Mouse (Mus musculus): ENCODE measurements around the gene Tlr4. TPM values are rescaled to one million over a fixed set of nuclear protein-coding genes. Genes with fewer than 3 reads are reported as not detected.

Tlr4 gene
- polyA plus RNA-seq (2015; fragmentation: Nextera tagmentation; extraction: Ambion mirVana) = 2.5 and 2.8 TPM in 2 replicates

DNA sequence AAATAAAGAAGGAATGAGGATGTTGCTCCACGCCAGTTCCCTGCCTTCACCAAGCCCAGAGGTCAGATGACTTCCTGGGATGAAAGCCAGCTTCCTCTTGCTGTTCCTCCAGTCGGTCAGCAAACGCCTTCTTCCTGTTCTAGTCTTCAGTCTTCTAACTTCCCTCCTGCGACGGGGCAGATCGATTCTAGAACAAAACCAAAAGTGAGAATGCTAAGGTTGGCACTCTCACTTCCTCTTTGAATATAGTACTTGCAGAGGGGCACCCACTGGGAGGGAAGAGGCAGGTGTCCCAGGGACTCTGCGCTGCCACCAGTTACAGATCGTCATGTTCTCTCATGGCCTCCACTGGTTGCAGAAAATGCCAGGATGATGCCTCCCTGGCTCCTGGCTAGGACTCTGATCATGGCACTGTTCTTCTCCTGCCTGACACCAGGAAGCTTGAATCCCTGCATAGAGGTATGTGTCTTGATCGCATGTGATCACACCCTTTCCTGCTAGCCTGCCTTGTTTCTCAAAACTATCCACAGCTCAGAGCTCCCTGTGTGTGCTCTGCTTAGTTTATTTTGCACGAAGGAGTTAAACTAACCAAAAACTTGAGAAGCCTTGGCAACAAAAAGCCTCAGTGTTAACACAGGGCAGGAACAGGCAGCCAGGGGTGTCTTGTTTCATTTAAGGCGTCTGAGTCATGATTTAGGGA lies at the start of gene Tlr4:
Gene Tlr4 (plus strand): TSS at position 122 of the 700 bp plus-strand sequence.
- Histone ChIP-seq H3K4me3 (ENCODE audit: low read depth, low read length) (peak within 1 kb of the TSS; percentile 39), H3K4me2 (ENCODE audit: low read depth, low read length) (no peak within 1 kb of the TSS), H3K9ac (ENCODE audit: low read depth, low read length) (no peak within 1 kb of the TSS), H3K9me3 (replicated peaks; ENCODE audit: control insufficient read depth, low read length) (no peaks in the 10 kb centered on the region), H3K27ac (ENCODE audit: low read length) (no peak within 1 kb of the TSS), H3K4me1 (ENCODE audit: control insufficient read depth, low read depth, low read length) (no peaks in the 10 kb centered on the region), H3K27me3 (ENCODE audit: control insufficient read depth, insufficient read depth, low read depth, low read length) (no peaks in the 10 kb centered on the region), H3K36me3 (ENCODE audit: control insufficient read depth, insufficient read depth) (no peaks in the 10 kb centered on the region)
- WGBS (ENCODE audit: insufficient replicate concordance) = 16% methylated on average over 11 of the region's 11 CpGs
- peak; percentile 76 for ATAC-seq (ENCODE audit: low read depth)

DNA sequence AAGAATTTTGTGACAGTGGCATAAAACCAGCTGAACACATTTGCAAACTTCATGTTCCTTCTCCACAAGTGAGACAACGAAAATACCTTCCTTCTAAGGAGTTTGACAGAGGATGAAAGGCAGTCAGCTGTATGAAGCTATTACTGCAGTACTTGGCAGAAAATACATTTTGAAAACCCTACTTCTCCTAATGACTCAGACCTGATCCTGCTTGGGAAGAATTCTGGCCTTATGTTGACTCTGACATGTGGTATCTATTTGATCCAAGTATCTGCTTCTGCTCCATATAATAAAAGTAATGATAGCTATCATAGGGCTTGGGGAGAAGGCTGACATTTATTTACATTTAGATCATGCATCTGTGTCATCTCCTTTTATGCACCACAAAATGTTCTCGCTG lies 33.1 kb upstream of the Tlr4 start:
- Histone ChIP-seq H3K36me3 (ENCODE audit: control insufficient read depth, insufficient read depth) (no peaks in the 10 kb centered on the region), H3K4me1 (ENCODE audit: control insufficient read depth, low read depth, low read length) (no peaks in the 10 kb centered on the region), H3K4me2 (ENCODE audit: low read depth, low read length) (no peak overlapping the region), H3K9me3 (replicated peaks; ENCODE audit: control insufficient read depth, low read length) (no peaks in the 10 kb centered on the region), H3K27me3 (ENCODE audit: control insufficient read depth, insufficient read depth, low read depth, low read length) (no peaks in the 10 kb centered on the region), H3K27ac (ENCODE audit: low read length) (no peak overlapping the region), H3K9ac (ENCODE audit: low read depth, low read length) (no peak overlapping the region), H3K4me3 (ENCODE audit: low read depth, low read length) (no peak overlapping the region)
- 68% methylated on average over 2 of the region's 2 CpGs for WGBS (ENCODE audit: insufficient replicate concordance)
- ATAC-seq (ENCODE audit: low read depth) = no peak

- Histone ChIP-seq H3K9me3 (replicated peaks; ENCODE audit: control insufficient read depth, low read length) (no peaks in the 10 kb centered on the region), H3K4me3 (ENCODE audit: low read depth, low read length) (no peak overlapping the region), H3K27me3 (ENCODE audit: control insufficient read depth, insufficient read depth, low read depth, low read length) (no peaks in the 10 kb centered on the region), H3K4me1 (ENCODE audit: control insufficient read depth, low read depth, low read length) (no peaks in the 10 kb centered on the region), H3K36me3 (ENCODE audit: control insufficient read depth, insufficient read depth) (no peaks in the 10 kb centered on the region), H3K4me2 (ENCODE audit: low read depth, low read length) (no peak overlapping the region), H3K9ac (ENCODE audit: low read depth, low read length) (no peak overlapping the region), H3K27ac (ENCODE audit: low read length) (no peak overlapping the region)
- ATAC-seq (ENCODE audit: low read depth) = no peak
- WGBS (ENCODE audit: insufficient replicate concordance) = 79% methylated on average over 2 of the region's 2 CpGs
These were observed 30.7 kb upstream of the Tlr4 start for GRCm38 (mm10) chr4:66796683-66797082.

DNA sequence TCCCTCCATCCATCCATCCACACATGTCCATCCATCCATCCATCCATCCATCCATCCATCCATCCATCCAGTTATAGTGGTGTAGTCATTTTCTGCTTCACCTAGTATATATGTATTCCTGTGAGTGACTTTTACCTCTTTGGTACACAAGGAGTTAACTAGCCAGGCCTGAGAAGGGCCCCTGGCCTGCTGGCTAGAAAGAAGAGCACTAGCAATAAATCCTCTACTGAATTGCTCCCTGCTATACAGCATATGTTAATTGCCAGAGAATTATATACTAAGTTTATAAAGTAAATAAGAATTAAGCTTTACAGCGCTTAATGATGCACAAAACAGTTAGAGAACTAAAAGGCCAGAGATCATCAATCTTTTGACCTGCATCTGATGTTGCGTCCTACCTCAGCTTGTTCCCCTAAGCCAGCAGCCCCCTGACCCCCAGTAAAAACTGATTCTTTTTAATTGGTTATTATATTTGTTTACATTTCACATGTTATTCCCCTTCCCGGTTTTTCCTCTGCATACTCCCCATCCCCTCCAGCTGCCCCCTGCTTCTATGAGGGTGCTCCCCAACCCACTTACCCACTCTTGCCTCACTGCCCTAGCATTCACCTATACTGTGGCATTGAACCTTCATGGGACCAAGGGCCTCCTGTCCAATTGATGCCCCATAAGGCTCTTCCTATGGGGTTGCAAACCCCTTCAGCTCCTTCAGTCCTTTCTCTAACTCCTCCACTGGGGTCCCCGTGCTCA lies 22.7 kb upstream of the Tlr4 start:
- ATAC-seq (ENCODE audit: low read depth) = no peak
- Histone ChIP-seq H3K36me3 (ENCODE audit: control insufficient read depth, insufficient read depth) (no peaks in the 10 kb centered on the region), H3K27me3 (ENCODE audit: control insufficient read depth, insufficient read depth, low read depth, low read length) (no peaks in the 10 kb centered on the region), H3K4me2 (ENCODE audit: low read depth, low read length) (no peak overlapping the region), H3K4me1 (ENCODE audit: control insufficient read depth, low read depth, low read length) (no peaks in the 10 kb centered on the region), H3K27ac (ENCODE audit: low read length) (no peak overlapping the region), H3K4me3 (ENCODE audit: low read depth, low read length) (no peak overlapping the region), H3K9ac (ENCODE audit: low read depth, low read length) (no peak overlapping the region), H3K9me3 (replicated peaks; ENCODE audit: control insufficient read depth, low read length) (no peaks in the 10 kb centered on the region)
- WGBS (ENCODE audit: insufficient replicate concordance) = 61% methylated on average over 4 of the region's 4 CpGs

DNA sequence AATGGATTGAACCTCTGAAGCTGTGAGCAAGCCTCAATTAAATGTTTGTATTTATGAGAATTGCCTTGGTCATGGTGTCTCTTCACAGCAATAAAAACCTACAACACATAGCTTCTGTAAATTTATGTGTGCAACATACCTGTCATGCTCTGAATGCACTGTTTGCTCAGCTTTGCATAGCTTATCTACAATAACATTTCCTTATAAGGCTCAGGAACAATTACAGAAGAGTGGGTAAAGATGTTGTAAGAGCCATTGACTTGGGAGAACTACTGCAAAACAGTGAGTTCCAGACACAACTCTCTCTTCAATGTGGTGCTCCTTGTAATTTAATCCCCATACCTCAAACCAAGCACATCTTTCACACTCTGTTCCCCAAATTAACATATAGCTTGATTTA lies 21.6 kb upstream of the Tlr4 start:
- Histone ChIP-seq H3K4me2 (ENCODE audit: low read depth, low read length) (no peak overlapping the region), H3K27me3 (ENCODE audit: control insufficient read depth, insufficient read depth, low read depth, low read length) (no peaks in the 10 kb centered on the region), H3K9ac (ENCODE audit: low read depth, low read length) (no peak overlapping the region), H3K36me3 (ENCODE audit: control insufficient read depth, insufficient read depth) (no peaks in the 10 kb centered on the region), H3K9me3 (replicated peaks; ENCODE audit: control insufficient read depth, low read length) (no peaks in the 10 kb centered on the region), H3K4me3 (ENCODE audit: low read depth, low read length) (no peak overlapping the region), H3K4me1 (ENCODE audit: control insufficient read depth, low read depth, low read length) (no peaks in the 10 kb centered on the region), H3K27ac (ENCODE audit: low read length) (no peak overlapping the region)
- no peak for ATAC-seq (ENCODE audit: low read depth)

- no peaks in the 10 kb centered on the region for H3K36me3 ChIP-seq (ENCODE audit: control insufficient read depth, insufficient read depth)
- H3K9ac ChIP-seq (ENCODE audit: low read depth, low read length) = no peak overlapping the region
- H3K27me3 ChIP-seq (ENCODE audit: control insufficient read depth, insufficient read depth, low read depth, low read length) = no peaks in the 10 kb centered on the region
- no peaks in the 10 kb centered on the region for H3K9me3 ChIP-seq (replicated peaks; ENCODE audit: control insufficient read depth, low read length)
- H3K4me2 ChIP-seq (ENCODE audit: low read depth, low read length) = no peak overlapping the region
- WGBS (ENCODE audit: insufficient replicate concordance) = 47% methylated on average over 3 of the region's 3 CpGs
- no peaks in the 10 kb centered on the region for H3K4me1 ChIP-seq (ENCODE audit: control insufficient read depth, low read depth, low read length)
- H3K4me3 ChIP-seq (ENCODE audit: low read depth, low read length) = no peak overlapping the region
- H3K27ac ChIP-seq (ENCODE audit: low read length) = no peak overlapping the region
- no peak for ATAC-seq (ENCODE audit: low read depth)
These were observed 10.9 kb upstream of the Tlr4 start for GRCm38 (mm10) chr4:66816364-66817026.

- H3K4me3 ChIP-seq (ENCODE audit: low read depth, low read length) = no peak overlapping the region
- no peaks in the 10 kb centered on the region for H3K9me3 ChIP-seq (replicated peaks; ENCODE audit: control insufficient read depth, low read length)
- H3K36me3 ChIP-seq (ENCODE audit: control insufficient read depth, insufficient read depth) = no peaks in the 10 kb centered on the region
- no peak overlapping the region for H3K27ac ChIP-seq (ENCODE audit: low read length)
- 51% methylated on average over 2 of the region's 2 CpGs for WGBS (ENCODE audit: insufficient replicate concordance)
- no peaks in the 10 kb centered on the region for H3K27me3 ChIP-seq (ENCODE audit: control insufficient read depth, insufficient read depth, low read depth, low read length)
- no peak overlapping the region for H3K9ac ChIP-seq (ENCODE audit: low read depth, low read length)
- ATAC-seq (ENCODE audit: low read depth) = no peak
- H3K4me1 ChIP-seq (ENCODE audit: control insufficient read depth, low read depth, low read length) = no peaks in the 10 kb centered on the region
- no peak overlapping the region for H3K4me2 ChIP-seq (ENCODE audit: low read depth, low read length)
These were observed 6.2 kb upstream of the Tlr4 start for GRCm38 (mm10) chr4:66821171-66821570.

- H3K4me1 ChIP-seq (ENCODE audit: control insufficient read depth, low read depth, low read length) = no peaks in the 10 kb centered on the region
- H3K4me3 ChIP-seq (ENCODE audit: low read depth, low read length) = no peak overlapping the region
- no peaks in the 10 kb centered on the region for H3K9me3 ChIP-seq (replicated peaks; ENCODE audit: control insufficient read depth, low read length)
- WGBS (ENCODE audit: insufficient replicate concordance) = 62% methylated on average over 3 of the region's 3 CpGs
- H3K9ac ChIP-seq (ENCODE audit: low read depth, low read length) = no peak overlapping the region
- no peaks in the 10 kb centered on the region for H3K36me3 ChIP-seq (ENCODE audit: control insufficient read depth, insufficient read depth)
- no peak for ATAC-seq (ENCODE audit: low read depth)
- no peak overlapping the region for H3K4me2 ChIP-seq (ENCODE audit: low read depth, low read length)
- H3K27me3 ChIP-seq (ENCODE audit: control insufficient read depth, insufficient read depth, low read depth, low read length) = no peaks in the 10 kb centered on the region
- no peak overlapping the region for H3K27ac ChIP-seq (ENCODE audit: low read length)
These were observed 5.6 kb upstream of the Tlr4 start for GRCm38 (mm10) chr4:66821764-66822163.

DNA sequence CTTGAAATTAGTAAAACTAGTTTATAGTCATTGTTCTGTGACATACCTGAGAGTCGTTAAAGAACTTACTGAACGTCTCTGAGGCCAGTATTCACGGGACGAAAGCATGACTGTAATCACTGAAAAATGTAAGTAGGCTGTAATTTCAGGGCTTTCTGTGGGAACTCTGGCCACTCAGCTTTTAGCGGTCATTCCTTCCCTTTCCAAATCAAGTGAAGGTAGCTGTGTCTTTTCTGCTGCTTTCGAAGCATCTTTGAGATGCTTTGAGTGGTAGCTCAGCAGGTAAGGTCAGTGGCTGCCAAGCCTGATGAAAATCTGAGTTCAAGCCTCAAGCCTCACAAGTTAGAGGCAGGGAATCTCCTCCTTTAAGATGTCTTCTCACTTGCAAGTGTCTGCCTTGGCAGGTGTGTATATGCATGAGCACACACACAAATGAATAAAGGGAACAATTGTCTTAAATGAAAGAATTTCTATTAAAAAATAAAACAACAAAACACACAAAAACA lies 832 bp downstream of the Tlr4 start:
- 35% methylated on average over 6 of the region's 6 CpGs for WGBS (ENCODE audit: insufficient replicate concordance)
- peak overlapping the region; percentile 39 for H3K4me3 ChIP-seq (ENCODE audit: low read depth, low read length)
- H3K9me3 ChIP-seq (replicated peaks; ENCODE audit: control insufficient read depth, low read length) = no peaks in the 10 kb centered on the region
- no peaks in the 10 kb centered on the region for H3K4me1 ChIP-seq (ENCODE audit: control insufficient read depth, low read depth, low read length)
- no peaks in the 10 kb centered on the region for H3K27me3 ChIP-seq (ENCODE audit: control insufficient read depth, insufficient read depth, low read depth, low read length)
- no peak overlapping the region for H3K27ac ChIP-seq (ENCODE audit: low read length)
- H3K4me2 ChIP-seq (ENCODE audit: low read depth, low read length) = no peak overlapping the region
- no peak for ATAC-seq (ENCODE audit: low read depth)
- H3K9ac ChIP-seq (ENCODE audit: low read depth, low read length) = no peak overlapping the region
- H3K36me3 ChIP-seq (ENCODE audit: control insufficient read depth, insufficient read depth) = no peaks in the 10 kb centered on the region

Data from liver, embryonic 16.5 days (tissue).